Mouse (Mus musculus): ENCODE measurements at regions not wholly inside any gene's neighbourhood (a gene's known extent, or its start where the extent isn't known, plus 50 kb on each side); places are given as distances from the start of the nearest gene placed in this dataset.

DNA sequence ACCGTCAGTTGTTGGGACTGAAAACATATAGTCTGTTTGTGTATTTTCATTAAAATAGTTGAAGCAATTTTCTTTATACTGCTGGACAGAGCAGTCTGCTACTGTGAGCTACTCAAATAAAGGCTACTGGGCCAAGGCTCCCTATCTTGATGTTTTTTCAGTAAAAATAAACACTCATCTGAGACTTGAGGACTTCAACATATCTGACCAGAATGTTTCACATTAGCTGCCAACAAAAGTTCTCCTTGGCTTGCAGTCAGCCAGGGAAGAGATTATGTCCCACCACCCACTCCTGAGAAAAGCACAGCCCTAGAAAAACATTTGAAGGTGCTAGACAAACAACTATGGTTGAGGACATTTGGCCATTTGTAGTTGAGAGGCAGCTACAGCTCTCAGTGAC is 950.9 kb downstream of the 5730522E02Rik start:
- H3K9me3 ChIP-seq (replicated peaks; ENCODE audit: low read length), result no peaks in the 10 kb centered on the region
- in situ Hi-C loops (cut with MboI; ENCODE audit: low pct_ligation_motif_present, low pct_unique_long_range_greater_than_20kb, low sequenced_read_pairs), result no loop called here
- dilution Hi-C loops (cut with MboI; ENCODE audit: extremely low pct_ligation_motif_present, extremely low pct_unique_long_range_greater_than_20kb, low sequenced_read_pairs), result no loop called here
- H3K4me2 ChIP-seq (ENCODE audit: insufficient read depth, low read depth, poor library complexity, severe bottlenecking), result no peak overlapping the region
- no peaks in the 10 kb centered on the region for H3K79me2 ChIP-seq (replicated peaks; ENCODE audit: control insufficient read depth, extremely low read depth, insufficient read depth, poor library complexity, severe bottlenecking)
- H3K27ac ChIP-seq (ENCODE audit: insufficient read depth, low read depth), result no peak overlapping the region
- H3K4me3 ChIP-seq (replicated peaks in 1 of 3; ENCODE audit: low read depth in 2 of 3, low read length in 2 of 3, poor library complexity in 1 of 3), result no peak overlapping the region
- no peak for TF ChIP-seq UBTF (IDR thresholded peaks at IDR 0.05; ENCODE audit: low read depth, low read length)
- no peaks in the 10 kb centered on the region for H3K36me3 ChIP-seq (replicated peaks in 1 of 2; ENCODE audit: control insufficient read depth in 1 of 2, insufficient read depth in 1 of 2, low read length in 1 of 2)
- no peaks in the 10 kb centered on the region for H3K4me1 ChIP-seq (ENCODE audit: control insufficient read depth in 1 of 2, insufficient read depth in 2 of 2)
- DNase-seq (ENCODE audit: extremely low read depth), result no peak
- no peaks in the 10 kb centered on the region for H3K27me3 ChIP-seq (replicated peaks)
- H3K9ac ChIP-seq (ENCODE audit: insufficient read depth, low read depth), result no peak overlapping the region

DNA sequence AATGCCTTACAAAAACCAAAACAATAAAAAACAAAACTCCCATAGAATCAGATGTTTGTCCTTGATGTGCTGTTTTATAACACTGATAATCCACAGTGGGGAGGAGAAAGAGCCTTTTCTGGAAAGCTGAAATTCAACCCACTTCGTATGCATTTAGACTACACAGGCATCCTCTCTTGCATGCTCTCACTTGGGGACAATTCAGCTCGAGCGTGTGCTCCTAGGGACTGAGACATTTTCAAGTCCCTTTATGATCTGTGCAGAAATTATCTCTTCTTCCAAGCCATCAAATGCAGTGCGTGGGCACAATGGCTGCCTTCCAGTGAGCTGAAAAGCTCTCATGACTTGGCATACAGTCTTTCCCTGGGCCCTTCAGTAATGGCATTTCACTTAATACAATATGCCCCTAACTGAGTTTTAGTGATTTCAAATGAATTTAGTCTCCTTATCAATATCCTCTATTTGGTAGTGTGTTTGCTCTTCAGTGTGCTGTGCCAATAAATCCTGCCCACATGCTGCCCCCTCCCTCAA is 977.1 kb downstream of the 5730522E02Rik start:
- Histone ChIP-seq H3K4me3 (replicated peaks in 1 of 3; ENCODE audit: low read depth in 2 of 3, low read length in 2 of 3, poor library complexity in 1 of 3) (no peak overlapping the region), H3K9ac (ENCODE audit: insufficient read depth, low read depth) (no peak overlapping the region), H3K27me3 (replicated peaks) (no peaks in the 10 kb centered on the region), H3K9me3 (replicated peaks; ENCODE audit: low read length) (no peaks in the 10 kb centered on the region), H3K4me2 (ENCODE audit: insufficient read depth, low read depth, poor library complexity, severe bottlenecking) (no peak overlapping the region), H3K4me1 (ENCODE audit: control insufficient read depth in 1 of 2, insufficient read depth in 2 of 2) (peaks cover 0 to 3% of the 10 kb centered on the region in 2 experiments; a peak in 1 of 4 replicates), H3K36me3 (replicated peaks in 1 of 2; ENCODE audit: control insufficient read depth in 1 of 2, insufficient read depth in 1 of 2, low read length in 1 of 2) (no peaks in the 10 kb centered on the region), H3K79me2 (replicated peaks; ENCODE audit: control insufficient read depth, extremely low read depth, insufficient read depth, poor library complexity, severe bottlenecking) (no peaks in the 10 kb centered on the region), H3K27ac (ENCODE audit: insufficient read depth, low read depth) (no peak overlapping the region)
- TF ChIP-seq HCFC1 (IDR thresholded peaks at IDR 0.05; ENCODE audit: low read depth, low read length) (no peak), PAX5 (IDR thresholded peaks at IDR 0.05; ENCODE audit: low read length) (no peak), MEF2A (IDR thresholded peaks at IDR 0.05; ENCODE audit: borderline replicate concordance, low read depth, low read length) (no peak), ETS1 (conservative IDR thresholded peaks at IDR 0.05; ENCODE audit: low read depth, low read length) (no peak), IRF4 (IDR thresholded peaks at IDR 0.05; ENCODE audit: low read depth, low read length) (no peak), USF2 (conservative IDR thresholded peaks at IDR 0.05; ENCODE audit: low read depth, low read length) (no peak), USF1 (IDR thresholded peaks at IDR 0.05; ENCODE audit: low read depth, low read length) (no peak), POLR2AphosphoS2 (IDR thresholded peaks at IDR 0.05; ENCODE audit: low read depth, low read length) (no peak), CHD1 (IDR thresholded peaks at IDR 0.05; ENCODE audit: low read depth, low read length) (no peak), CTCF (conservative IDR thresholded peaks at IDR 0.05 in 1 of 2, IDR thresholded peaks at IDR 0.05 in 1 of 2; ENCODE audit: low read depth in 2 of 2, low read length in 2 of 2) (no peak), NELFE (IDR thresholded peaks at IDR 0.05; ENCODE audit: low read depth, low read length) (no peak), EP300 (IDR thresholded peaks at IDR 0.05; ENCODE audit: low read length) (no peak), TCF12 (IDR thresholded peaks at IDR 0.05; ENCODE audit: low read depth, low read length) (no peak), NRF1 (IDR thresholded peaks at IDR 0.05; ENCODE audit: low read depth, low read length) (no peak), MYC (IDR thresholded peaks at IDR 0.05; ENCODE audit: low read depth, low read length) (no peak), TBP (conservative IDR thresholded peaks at IDR 0.05; ENCODE audit: low read depth, low read length) (no peak), E2F4 (IDR thresholded peaks at IDR 0.05; ENCODE audit: insufficient replicate concordance, low read depth, low read length) (no peak), ZKSCAN1 (IDR thresholded peaks at IDR 0.05; ENCODE audit: borderline replicate concordance, low read depth, low read length) (no peak), KAT2A (IDR thresholded peaks at IDR 0.05; ENCODE audit: insufficient replicate concordance, low read length) (no peak), RAD21 (IDR thresholded peaks at IDR 0.05; ENCODE audit: low read depth, low read length) (no peak)
- in situ Hi-C loops (cut with MboI; ENCODE audit: low pct_ligation_motif_present, low pct_unique_long_range_greater_than_20kb, low sequenced_read_pairs) (no loop called here), dilution Hi-C loops (cut with MboI; ENCODE audit: extremely low pct_ligation_motif_present, extremely low pct_unique_long_range_greater_than_20kb, low sequenced_read_pairs) (no loop called here)
- DNase-seq (ENCODE audit: extremely low read depth), result no peak

Data from CH12.LX (cell line).